Mouse (Mus musculus) heart, adult 18-20 months (tissue): ENCODE results near the gene Zic5. TPM values are rescaled to one million over a fixed set of nuclear protein-coding genes. Genes with fewer than 3 reads are reported as not detected.
A peak's percentile ranks its signal among the peaks of the same experiment; 100 is the strongest.

Experiments used
- DNase-seq, 2 experiments: peaks; one replicate each; pipeline ENCODE4 v3.0.0; 2021 to 2022; ENCODE audit warnings: mixed read lengths in 1 of 2
- long read RNA-seq, 2 experiments: library from polyadenylated mRNA; stranded (forward); transcript quantifications; one replicate each; pipeline ENCODE4 v2.0.0; 2021
- total RNA-seq, 2 experiments: library from RNA; stranded (reverse); gene quantifications; 2 replicates each; pipeline ENCODE4 v1.2.3; 2021

Zic5 gene
- not detected for total RNA-seq
- long read RNA-seq, experiment 1 = 0 reads
- long read RNA-seq, experiment 2 = 0 reads

- DNase-seq = peak in 1 of 2 experiments; percentile 33
Measured at GRCm38 (mm10) chr14:122464763-122465741, at the start of gene Zic5. Zic5 (minus strand) TSS chr14:122465677.

GRCm38 (mm10) chr14:122513511-122514036 is 48.1 kb upstream of the Zic5 start:
- no peak for DNase-seq

- DNase-seq = no peak
Measured at GRCm38 (mm10) chr14:122511519-122511918, 46.0 kb upstream of the Zic5 start.

GRCm38 (mm10) chr14:122509058-122509457 is 43.6 kb upstream of the Zic5 start:
- peak in 1 of 2 experiments; percentile 13 for DNase-seq

GRCm38 (mm10) chr14:122492015-122492414 is 26.5 kb upstream of the Zic5 start:
- DNase-seq = no peak

GRCm38 (mm10) chr14:122491521-122491920 is 26.0 kb upstream of the Zic5 start:
- DNase-seq = no peak

- no peak for DNase-seq
Measured at GRCm38 (mm10) chr14:122490441-122491328, 25.2 kb upstream of the Zic5 start, which contains the start of gene Gm10837. Gm10837 (plus strand) TSS chr14:122490586.

GRCm38 (mm10) chr14:122489686-122490414 is 24.4 kb upstream of the Zic5 start:
- peak in 1 of 2 experiments; percentile 36 for DNase-seq

- peak in 1 of 2 experiments; percentile 38 for DNase-seq
Measured at GRCm38 (mm10) chr14:122489041-122489440, 23.6 kb upstream of the Zic5 start.

- DNase-seq = no peak
Measured at GRCm38 (mm10) chr14:122487366-122487765, 21.9 kb upstream of the Zic5 start.

GRCm38 (mm10) chr14:122486611-122487010 is 21.1 kb upstream of the Zic5 start:
- DNase-seq = peak in 1 of 2 experiments; percentile 6

GRCm38 (mm10) chr14:122485635-122486181 is 20.2 kb upstream of the Zic5 start:
- DNase-seq = peak in 1 of 2 experiments; percentile 17

- peak in 1 of 2 experiments; percentile 4 for DNase-seq
Measured at GRCm38 (mm10) chr14:122484844-122485551, 19.5 kb upstream of the Zic5 start.

- no peak for DNase-seq
Measured at GRCm38 (mm10) chr14:122484458-122484843, 19.0 kb upstream of the Zic5 start.

GRCm38 (mm10) chr14:122483556-122484421 is 18.3 kb upstream of the Zic5 start:
- peak in 1 of 2 experiments; percentile 2 for DNase-seq

- peak in 1 of 2 experiments; percentile 8 for DNase-seq
Measured at GRCm38 (mm10) chr14:122483024-122483385, 17.5 kb upstream of the Zic5 start.

- DNase-seq = no peak
Measured at GRCm38 (mm10) chr14:122482081-122483023, 16.9 kb upstream of the Zic5 start.

- no peak for DNase-seq
Measured at GRCm38 (mm10) chr14:122481181-122481580, 15.7 kb upstream of the Zic5 start.
